Mouse (Mus musculus): ENCODE data around the gene Tmprss11b. TPM values are rescaled to one million over a fixed set of nuclear protein-coding genes. Genes with fewer than 3 reads are reported as not detected.

The Tmprss11b gene
- polyA plus RNA-seq, 1 experiment from 2014 or later: not detected

DNA sequence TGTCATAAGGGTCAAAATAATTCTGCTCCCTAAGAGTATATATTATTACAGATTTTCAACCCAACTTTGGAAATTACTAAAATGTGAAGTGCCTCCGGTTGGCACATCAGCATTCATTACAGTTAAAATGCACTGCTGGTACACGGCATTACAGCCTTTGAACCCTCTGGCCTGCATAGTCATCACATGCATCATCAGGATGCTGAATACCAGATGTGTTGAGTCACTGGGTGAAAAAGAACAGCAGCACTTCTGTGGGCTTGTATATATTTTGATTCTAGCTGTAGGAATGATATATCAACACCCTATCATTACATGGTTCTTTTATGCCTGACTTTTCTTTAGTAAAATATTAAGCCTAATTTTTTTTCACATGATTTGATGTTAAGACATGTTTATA lies 45.5 kb downstream of the Tmprss11b start:
- H3K27me3 ChIP-seq (ENCODE audit: control insufficient read depth, insufficient read depth, low read length): no peaks in the 10 kb centered on the region
- no peak overlapping the region for H3K4me3 ChIP-seq (ENCODE audit: low read depth, low read length)
- no peaks in the 10 kb centered on the region for H3K4me1 ChIP-seq (ENCODE audit: control insufficient read depth, insufficient read depth, low read length)
- no peaks in the 10 kb centered on the region for H3K9me3 ChIP-seq (ENCODE audit: control insufficient read depth, low read length)
- DNase-seq (ENCODE audit: low spot score) (no peak), ATAC-seq (ENCODE audit: insufficient number of reproducible peaks, low FRiP score, low TSS enrichment, low read depth) (no peak)
- H3K36me3 ChIP-seq (ENCODE audit: control insufficient read depth, insufficient read depth, low read length): no peaks in the 10 kb centered on the region
- no peak overlapping the region for H3K27ac ChIP-seq (replicated peaks; ENCODE audit: low read depth, low read length)
- no peak overlapping the region for H3K9ac ChIP-seq (ENCODE audit: low read length)
- H3K4me2 ChIP-seq (ENCODE audit: low read depth, severe bottlenecking): no peak overlapping the region
- 73% methylated on average over 2 of the region's 2 CpGs for WGBS

DNA sequence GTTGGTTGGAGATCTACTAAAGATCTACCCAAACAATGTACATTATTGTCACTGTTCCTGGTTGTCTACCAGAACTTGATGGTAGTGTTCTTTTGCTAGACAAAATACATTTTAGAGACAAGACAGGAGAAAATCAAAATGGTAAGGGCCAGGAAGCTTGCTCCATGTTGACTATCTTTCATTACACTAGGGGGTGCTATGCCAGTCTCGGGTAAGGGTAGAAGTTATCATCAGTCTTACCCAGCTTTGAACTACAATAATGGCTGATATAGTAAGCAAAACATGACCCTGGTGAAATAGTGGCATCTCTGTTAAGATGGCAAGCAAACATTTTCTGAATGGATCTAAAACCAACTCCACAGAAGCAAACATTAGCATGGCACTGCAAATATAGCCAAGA lies 54.4 kb downstream of the Tmprss11b start:
- H3K27me3 ChIP-seq (ENCODE audit: control insufficient read depth, insufficient read depth, low read length): no peaks in the 10 kb centered on the region
- H3K4me1 ChIP-seq (ENCODE audit: control insufficient read depth, insufficient read depth, low read length): no peaks in the 10 kb centered on the region
- ATAC-seq (ENCODE audit: insufficient number of reproducible peaks, low FRiP score, low TSS enrichment, low read depth) (no peak), DNase-seq (ENCODE audit: low spot score) (no peak)
- no peak overlapping the region for H3K27ac ChIP-seq (replicated peaks; ENCODE audit: low read depth, low read length)
- no peaks in the 10 kb centered on the region for H3K9me3 ChIP-seq (ENCODE audit: control insufficient read depth, low read length)
- no peak overlapping the region for H3K4me2 ChIP-seq (ENCODE audit: low read depth, severe bottlenecking)
- no peak overlapping the region for H3K9ac ChIP-seq (ENCODE audit: low read length)
- no peaks in the 10 kb centered on the region for H3K36me3 ChIP-seq (ENCODE audit: control insufficient read depth, insufficient read depth, low read length)
- 71% methylated on average over 1 of the region's 1 CpGs for WGBS
- no peak overlapping the region for H3K4me3 ChIP-seq (ENCODE audit: low read depth, low read length)

Other genes with a start within 250 kb of the Tmprss11b start
- not detected in 2 replicates for gene Tmprss11a, start 207.4 kb downstream of the Tmprss11b start, polyA plus RNA-seq (2014; fragmentation: Nextera tagmentation; extraction: Ambion mirVana)
- gene Tmprss11g, start 157.8 kb downstream of the Tmprss11b start, polyA plus RNA-seq (2014; fragmentation: Nextera tagmentation; extraction: Ambion mirVana): not detected in 2 replicates
- not detected in 2 replicates for gene Tmprss11f, start 43.9 kb downstream of the Tmprss11b start, polyA plus RNA-seq (2014; fragmentation: Nextera tagmentation; extraction: Ambion mirVana)
- not detected in 2 replicates for gene Tmprss11e, start 69.5 kb upstream of the Tmprss11b start, polyA plus RNA-seq (2014; fragmentation: Nextera tagmentation; extraction: Ambion mirVana)
- gene Ythdc1, start 127.9 kb upstream of the Tmprss11b start, polyA plus RNA-seq (2014; fragmentation: Nextera tagmentation; extraction: Ambion mirVana): 58.1 and 62.3 TPM in 2 replicates
- not detected in 2 replicates for gene Ugt2b34, start 230.6 kb upstream of the Tmprss11b start, polyA plus RNA-seq (2014; fragmentation: Nextera tagmentation; extraction: Ambion mirVana)